Mouse (Mus musculus) embryonic facial prominence, embryonic 12.5 days (tissue): Measurements from ENCODE around the gene Nebl. TPM values are rescaled to one million over a fixed set of nuclear protein-coding genes. Genes with fewer than 3 reads are reported as not detected.

Experiments used
- microRNA-seq: library from miRNA; unstranded; fragments of <30 nt; microRNA quantifications from one replicate; pipeline ENCODE4, GENCODE M21; 2017
- polyA plus RNA-seq: library from polyadenylated mRNA; unstranded; fragments of >200 nt; fragmentation: Nextera tagmentation; extraction: Ambion mirVana; gene quantifications from 2 replicates; pipeline ENCODE4 v1.2.1, GENCODE M21; 2016

Gene Nebl
- polyA plus RNA-seq, 1 experiment from 2014 or later = 9.4 TPM

Small RNA genes within 50 kb of the gene (microRNA-seq; reads per million reads assigned to microRNA genes)
- not detected for gene Mir6419
